Mouse (Mus musculus): ENCODE measurements around the gene Kmt2d. TPM values are rescaled to one million over a fixed set of nuclear protein-coding genes. Genes with fewer than 3 reads are reported as not detected.
A peak's percentile ranks its signal among the peaks of the same experiment; 100 is the strongest.

The Kmt2d gene
- polyA plus RNA-seq, 1 experiment from 2014 or later = 4.2 TPM

- H3K4me1 ChIP-seq (replicated peaks) = peaks cover 60% of the 10 kb centered on the region
- H3K36me3 ChIP-seq = no peaks in the 10 kb centered on the region
- H3K27me3 ChIP-seq = peaks cover 89% of the 10 kb centered on the region
- no peak for DNase-seq
- H3K4me3 ChIP-seq (replicated peaks) = peak overlapping the region; percentile 14; the same call in 1 of the 2 replicates
- H3K27ac ChIP-seq = no peak overlapping the region
- no peaks in the 10 kb centered on the region for H3K9me3 ChIP-seq (replicated peaks)
- peak overlapping the region; percentile 38; the same call in 1 of the 2 replicates for H3K4me2 ChIP-seq
- 3% methylated on average over 10 of the region's 10 CpGs for WGBS (ENCODE audit: insufficient replicate concordance)
- H3K9ac ChIP-seq = no peak overlapping the region
- ATAC-seq (ENCODE audit: low read depth) = no peak
Measured at GRCm38 (mm10) chr15:98897495-98897894, 26.5 kb upstream of the Kmt2d start.

- H3K9ac ChIP-seq = peak overlapping the region; percentile 26; the same call in 1 of the 2 replicates
- H3K4me3 ChIP-seq (replicated peaks) = peak overlapping the region; percentile 61
- H3K4me2 ChIP-seq = peak overlapping the region; percentile 85
- peaks cover 75% of the 10 kb centered on the region for H3K4me1 ChIP-seq (replicated peaks)
- no peaks in the 10 kb centered on the region for H3K36me3 ChIP-seq
- no peak overlapping the region for H3K27ac ChIP-seq
- WGBS (ENCODE audit: insufficient replicate concordance) = 2% methylated on average over 41 of the region's 41 CpGs
- H3K27me3 ChIP-seq = peaks cover 93% of the 10 kb centered on the region
- no peaks in the 10 kb centered on the region for H3K9me3 ChIP-seq (replicated peaks)
- ATAC-seq (ENCODE audit: low read depth) = peak; percentile 69
- DNase-seq = no peak
Measured at GRCm38 (mm10) chr15:98895635-98896589, 24.9 kb upstream of the Kmt2d start.

DNA sequence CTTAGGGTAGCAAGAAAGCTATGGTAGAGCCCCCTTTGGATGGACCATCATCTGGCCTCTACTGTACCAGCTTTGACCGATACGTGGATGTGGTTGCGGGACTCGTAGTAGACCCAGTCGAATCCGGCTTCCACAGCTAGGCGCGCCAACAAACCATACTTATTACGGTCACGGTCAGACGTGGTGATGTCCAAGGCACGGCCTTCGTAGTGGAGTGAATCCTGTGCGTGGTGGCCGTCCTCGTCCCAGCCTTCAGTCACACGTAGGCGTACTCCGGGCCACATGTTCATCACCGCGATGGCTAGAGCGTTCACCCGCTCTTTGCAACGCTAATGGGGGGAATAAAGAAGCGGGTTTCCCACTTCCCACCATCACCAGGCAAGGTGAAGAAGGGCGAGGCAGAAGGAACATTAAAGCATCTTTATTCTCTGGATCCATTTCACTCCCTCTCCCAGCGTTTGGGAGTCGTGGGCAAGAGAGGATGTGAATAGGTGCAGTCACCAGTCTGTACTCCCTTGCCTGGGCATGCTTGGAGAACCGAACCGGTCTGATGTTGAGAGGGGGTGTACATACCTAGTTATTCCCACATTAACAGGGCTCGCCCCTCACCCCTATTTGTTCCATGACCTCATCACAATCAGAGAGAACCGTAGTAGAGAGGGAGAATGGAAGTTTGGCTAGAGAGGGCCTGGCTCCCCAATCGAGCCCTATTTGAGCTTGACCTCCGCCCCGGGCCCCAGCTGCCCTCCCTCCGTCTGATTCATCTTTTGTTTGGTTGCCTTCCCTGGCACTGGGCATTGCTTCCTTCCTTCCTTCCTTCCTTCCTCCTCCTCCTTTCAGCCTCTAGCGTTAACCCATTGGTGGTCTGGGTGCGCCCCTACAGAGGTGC, 24.0 kb upstream of the Kmt2d start:
- H3K9me3 ChIP-seq (replicated peaks) = no peaks in the 10 kb centered on the region
- WGBS (ENCODE audit: insufficient replicate concordance) = 3% methylated on average over 38 of the region's 38 CpGs
- peaks cover 84% of the 10 kb centered on the region for H3K27me3 ChIP-seq
- ATAC-seq (ENCODE audit: low read depth) = no peak
- H3K4me3 ChIP-seq (replicated peaks) = peak overlapping the region; percentile 61
- no peaks in the 10 kb centered on the region for H3K36me3 ChIP-seq
- H3K4me2 ChIP-seq = peak overlapping the region; percentile 85
- peaks cover 75% of the 10 kb centered on the region for H3K4me1 ChIP-seq (replicated peaks)
- H3K27ac ChIP-seq = no peak overlapping the region
- DNase-seq = no peak
- H3K9ac ChIP-seq = no peak overlapping the region

- WGBS (ENCODE audit: insufficient replicate concordance) = 1% methylated on average over 77 of the region's 77 CpGs
Measured at GRCm38 (mm10) chr15:98893940-98894745, 23.1 kb upstream of the Kmt2d start, which contains the start of gene Rhebl1. Gene Rhebl1, minus strand, starts transcription at chr15:98894540.

DNA sequence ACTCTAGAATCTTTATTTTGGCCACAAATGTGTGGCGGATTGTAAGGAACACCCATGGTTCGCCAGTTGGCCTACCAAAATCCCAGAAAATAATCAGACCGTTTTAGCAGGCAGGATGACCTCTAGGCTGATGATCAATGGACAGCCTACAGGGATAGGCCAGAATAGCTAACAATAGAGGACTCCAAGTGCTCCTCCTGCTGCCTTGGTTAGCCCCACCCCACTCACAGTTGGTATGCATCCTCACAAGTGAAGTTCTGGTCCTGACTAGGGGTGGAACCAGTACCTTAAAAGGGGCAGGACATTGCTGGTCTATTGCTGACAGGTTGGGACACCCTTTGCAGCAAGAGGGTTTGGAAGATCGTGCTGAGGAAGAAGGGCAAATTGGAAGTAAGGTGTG, 22.0 kb upstream of the Kmt2d start:
- Histone ChIP-seq H3K9me3 (replicated peaks) (no peaks in the 10 kb centered on the region), H3K4me1 (replicated peaks) (peaks cover 68% of the 10 kb centered on the region), H3K27ac (no peak overlapping the region), H3K27me3 (peaks cover 70% of the 10 kb centered on the region), H3K4me3 (replicated peaks) (peak overlapping the region; percentile 61; the same call in 1 of the 2 replicates), H3K4me2 (no peak overlapping the region), H3K36me3 (no peaks in the 10 kb centered on the region), H3K9ac (no peak overlapping the region)
- ATAC-seq (ENCODE audit: low read depth) (no peak), DNase-seq (no peak)
- 55% methylated on average over 4 of the region's 4 CpGs for WGBS (ENCODE audit: insufficient replicate concordance)

More at GRCm38 (mm10) chr15:98893940-98894745, 23.1 kb upstream of the Kmt2d start, which contains the start of gene Rhebl1:
- no peak for ATAC-seq (ENCODE audit: low read depth)
- no peak for DNase-seq
- Histone ChIP-seq H3K27me3 (peaks cover 76% of the 10 kb centered on the region), H3K9me3 (replicated peaks) (no peaks in the 10 kb centered on the region), H3K4me1 (replicated peaks) (peaks cover 75% of the 10 kb centered on the region), H3K36me3 (no peaks in the 10 kb centered on the region), H3K27ac (no peak within 1 kb of the TSS), H3K4me3 (replicated peaks) (peak within 1 kb of the TSS; percentile 61), H3K4me2 (peak within 1 kb of the TSS; percentile 85), H3K9ac (peak within 1 kb of the TSS; percentile 43)

GRCm38 (mm10) chr15:98891907-98892606, 21.1 kb upstream of the Kmt2d start:
- 8% methylated on average over 6 of the region's 6 CpGs for WGBS (ENCODE audit: insufficient replicate concordance)
- H3K9ac ChIP-seq = 0 out of 2 replicates have a peak overlapping the region, but pooled peaks have one; percentile 13
- no peak overlapping the region for H3K27ac ChIP-seq
- no peaks in the 10 kb centered on the region for H3K36me3 ChIP-seq
- peaks cover 65% of the 10 kb centered on the region for H3K27me3 ChIP-seq
- peak overlapping the region; percentile 52 for H3K4me2 ChIP-seq
- H3K4me3 ChIP-seq (replicated peaks) = no peak overlapping the region
- H3K4me1 ChIP-seq (replicated peaks) = peaks cover 59% of the 10 kb centered on the region
- ATAC-seq (ENCODE audit: low read depth) = peak; percentile 63
- DNase-seq = peak; percentile 45
- no peaks in the 10 kb centered on the region for H3K9me3 ChIP-seq (replicated peaks)

DNA sequence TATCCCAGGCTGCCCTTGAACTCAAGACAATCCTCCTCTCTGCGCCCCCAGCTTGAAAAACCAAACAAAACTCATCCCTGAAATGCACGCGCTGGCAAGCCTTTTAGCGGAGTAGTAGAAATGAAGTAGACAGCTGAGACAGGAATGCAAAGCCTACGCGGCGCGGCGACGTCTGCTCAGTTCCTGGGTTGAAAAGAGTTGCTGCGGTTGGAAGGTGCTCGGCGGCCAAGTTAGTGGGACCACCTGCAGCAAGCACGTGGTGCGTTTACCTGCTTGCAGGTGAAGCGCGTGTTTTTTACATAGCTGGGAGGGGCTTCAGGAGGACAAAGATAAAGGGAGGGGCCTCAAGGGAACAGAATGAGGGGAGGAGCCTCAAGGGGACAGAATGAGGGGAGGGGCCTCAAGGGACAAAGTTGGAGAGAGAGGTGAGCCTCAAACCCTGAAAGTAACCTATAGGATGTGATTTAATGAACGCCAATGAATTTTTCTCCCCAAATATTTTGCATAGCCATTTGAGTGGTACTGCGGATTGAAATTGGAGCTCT, 20.3 kb upstream of the Kmt2d start:
- 0 out of 2 replicates have a peak overlapping the region, but pooled peaks have one; percentile 29 for H3K9ac ChIP-seq
- H3K9me3 ChIP-seq (replicated peaks) = no peaks in the 10 kb centered on the region
- ATAC-seq (ENCODE audit: low read depth) (no peak), DNase-seq (no peak)
- H3K4me3 ChIP-seq (replicated peaks) = peak overlapping the region; percentile 23
- H3K36me3 ChIP-seq = no peaks in the 10 kb centered on the region
- no peak overlapping the region for H3K27ac ChIP-seq
- peak overlapping the region; percentile 52 for H3K4me2 ChIP-seq
- H3K4me1 ChIP-seq (replicated peaks) = peaks cover 51% of the 10 kb centered on the region
- 17% methylated on average over 19 of the region's 19 CpGs for WGBS (ENCODE audit: insufficient replicate concordance)
- H3K27me3 ChIP-seq = peaks cover 60% of the 10 kb centered on the region

- no peak for ATAC-seq (ENCODE audit: low read depth)
- Histone ChIP-seq H3K4me3 (replicated peaks) (no peak overlapping the region), H3K27me3 (peaks cover 23% of the 10 kb centered on the region), H3K9me3 (replicated peaks) (no peaks in the 10 kb centered on the region), H3K4me1 (replicated peaks) (peaks cover 21% of the 10 kb centered on the region), H3K9ac (no peak overlapping the region), H3K36me3 (no peaks in the 10 kb centered on the region), H3K27ac (no peak overlapping the region), H3K4me2 (no peak overlapping the region)
- WGBS (ENCODE audit: insufficient replicate concordance) = 76% methylated on average over 7 of the region's 7 CpGs
- DNase-seq = no peak
Measured at GRCm38 (mm10) chr15:98887526-98887925, 16.5 kb upstream of the Kmt2d start.

DNA sequence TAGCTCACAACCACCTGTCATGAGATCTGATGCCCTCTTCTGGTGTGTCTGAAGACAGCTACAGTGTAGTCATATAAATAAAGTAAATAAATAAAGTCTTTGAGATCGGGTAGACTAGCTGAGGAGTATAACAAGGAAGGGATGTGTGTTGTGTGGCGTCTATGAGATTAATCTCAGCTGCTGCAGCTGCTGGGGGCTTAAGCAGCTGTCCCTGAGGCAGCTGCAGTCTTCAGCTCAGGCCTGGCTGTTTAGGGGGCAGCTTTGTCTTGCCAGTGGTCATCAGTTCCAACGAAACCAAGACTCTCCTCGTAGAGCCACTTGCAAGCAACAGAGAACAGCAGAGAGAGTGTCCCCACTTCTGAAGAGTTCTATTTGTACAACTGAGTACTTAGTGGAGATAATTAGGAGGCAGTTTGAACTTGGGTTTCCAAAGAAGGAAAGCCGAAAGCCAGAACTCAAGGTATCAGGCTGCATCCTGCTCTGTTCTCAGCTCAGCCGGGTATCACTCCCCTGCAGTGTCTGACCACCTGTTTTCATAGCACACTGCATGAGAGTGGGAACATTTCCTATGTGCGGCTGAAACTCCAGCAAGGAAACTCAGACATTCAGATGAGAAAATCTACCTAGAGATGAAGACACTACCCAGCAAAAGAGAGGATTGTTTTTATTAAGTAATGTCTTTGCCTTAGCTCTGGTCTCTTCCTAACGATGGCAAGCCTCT, 15.8 kb upstream of the Kmt2d start:
- no peak overlapping the region for H3K4me2 ChIP-seq
- ATAC-seq (ENCODE audit: low read depth) (no peak), DNase-seq (no peak)
- H3K4me3 ChIP-seq (replicated peaks) = no peak overlapping the region
- 58% methylated on average over 8 of the region's 8 CpGs for WGBS (ENCODE audit: insufficient replicate concordance)
- H3K36me3 ChIP-seq = no peaks in the 10 kb centered on the region
- H3K27ac ChIP-seq = no peak overlapping the region
- no peaks in the 10 kb centered on the region for H3K9me3 ChIP-seq (replicated peaks)
- H3K4me1 ChIP-seq (replicated peaks) = peaks cover 21% of the 10 kb centered on the region
- H3K27me3 ChIP-seq = peaks cover 17% of the 10 kb centered on the region; the same call in 1 of the 2 replicates
- no peak overlapping the region for H3K9ac ChIP-seq
